7 mouse cellular contexts compared by ENCODE assay signal in the genomic region with DNA sequence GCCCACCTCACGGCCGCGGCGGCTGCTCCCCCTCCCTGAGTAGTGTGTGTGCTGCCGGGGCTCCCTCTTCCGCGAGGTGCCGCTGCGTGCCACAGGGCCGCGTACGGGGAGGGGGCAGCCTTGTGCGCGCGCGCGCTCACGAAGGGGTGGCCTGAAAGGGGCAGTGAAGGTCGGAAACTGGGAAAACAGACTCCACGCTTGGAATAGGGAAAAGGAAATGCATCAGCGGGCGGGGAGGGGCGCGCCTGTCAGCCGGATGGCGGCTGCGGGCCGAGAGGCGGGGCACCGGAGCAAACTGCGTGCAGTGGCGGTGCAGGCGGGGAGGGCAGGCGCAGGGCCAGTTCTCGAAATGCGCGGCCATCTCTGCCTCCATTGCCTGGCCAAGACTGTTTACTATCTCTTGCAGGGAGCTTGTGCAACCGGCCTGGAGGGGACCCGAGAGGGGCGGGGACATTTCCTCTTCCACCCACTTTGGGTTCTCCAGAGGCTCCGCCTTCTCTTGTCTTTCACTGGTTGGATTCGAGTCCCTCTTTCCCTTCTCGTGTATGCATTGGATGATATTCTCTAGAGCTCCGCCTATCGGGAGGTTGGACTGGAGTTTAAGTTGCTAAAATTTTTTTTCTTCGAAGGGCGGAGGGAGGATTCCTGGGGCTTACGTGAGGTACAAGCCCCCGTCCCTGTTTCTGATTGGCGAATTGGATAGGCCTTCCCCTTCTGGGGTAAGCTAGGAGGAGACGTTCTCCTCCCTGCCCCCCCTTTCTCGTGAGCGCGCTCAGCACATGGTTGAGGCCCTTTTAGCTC. TPM values are rescaled to one million over a fixed set of nuclear protein-coding genes. Genes with fewer than 3 reads are reported as not detected.
DNase-seq lines count a peak whose midpoint lies in the region; ATAC-seq lines count a peak whose summit lies in the region.

No protein-coding gene starts in this region.

- no peaks in the 10 kb centered on the region for H3K27me3 ChIP-seq in embryonic facial prominence, embryonic 11.5 days (ENCODE audit: control insufficient read depth, insufficient read depth, low read length)
- H3K27me3 ChIP-seq in limb, embryonic 10.5 days (ENCODE audit: low read depth, poor library complexity, severe bottlenecking) = no peaks in the 10 kb centered on the region
- no peaks in the 10 kb centered on the region for H3K27me3 ChIP-seq in midbrain, embryonic 13.5 days

- peak; percentile 98 for DNase-seq in adrenal gland, postnatal 14 days
- peak; percentile 100 for DNase-seq in embryonic facial prominence, embryonic 11.5 days (ENCODE audit: low spot score)
- DNase-seq in kidney, adult 11 months = peak; percentile 99
- DNase-seq in limb, embryonic 10.5 days (ENCODE audit: low spot score) = peak; percentile 93
- peak; percentile 90 for DNase-seq in spleen, adult 12 weeks (ENCODE audit: low spot score)

- peak overlapping the region; percentile 77 for H3K9ac ChIP-seq in embryonic facial prominence, embryonic 11.5 days (replicated peaks; ENCODE audit: low read length)
- peak overlapping the region; percentile 76 for H3K9ac ChIP-seq in midbrain, embryonic 13.5 days (replicated peaks)

- H3K36me3 ChIP-seq in embryonic facial prominence, embryonic 11.5 days (replicated peaks; ENCODE audit: control insufficient read depth, insufficient read depth, low read depth, low read length) = no peaks in the 10 kb centered on the region
- 0 out of 2 replicates have a peak, but pooled peaks cover under 1% of the 10 kb centered on the region for H3K36me3 ChIP-seq in limb, embryonic 10.5 days
- no peaks in the 10 kb centered on the region for H3K36me3 ChIP-seq in midbrain, embryonic 13.5 days

- H3K4me3 ChIP-seq in embryonic facial prominence, embryonic 11.5 days (ENCODE audit: low read depth, low read length) = peak overlapping the region; percentile 77
- peak overlapping the region; percentile 94 for H3K4me3 ChIP-seq in limb, embryonic 10.5 days
- peak overlapping the region; percentile 94 for H3K4me3 ChIP-seq in midbrain, embryonic 13.5 days (replicated peaks)

- H3K9me3 ChIP-seq in embryonic facial prominence, embryonic 11.5 days (replicated peaks; ENCODE audit: control insufficient read depth, low read length) = no peaks in the 10 kb centered on the region
- no peaks in the 10 kb centered on the region for H3K9me3 ChIP-seq in limb, embryonic 10.5 days (replicated peaks)
- no peaks in the 10 kb centered on the region for H3K9me3 ChIP-seq in midbrain, embryonic 13.5 days

- WGBS in embryonic facial prominence, embryonic 11.5 days = under 1% methylated on average over 52 of the region's 54 CpGs
- WGBS in limb, embryonic 10.5 days = under 1% methylated on average over 54 of the region's 54 CpGs
- WGBS in midbrain, embryonic 13.5 days = under 1% methylated on average over 54 of the region's 54 CpGs

- H3K27ac ChIP-seq in embryonic facial prominence, embryonic 11.5 days (replicated peaks; ENCODE audit: low read depth, low read length) = peak overlapping the region; percentile 96
- H3K27ac ChIP-seq in limb, embryonic 10.5 days = peak overlapping the region; percentile 91
- peak overlapping the region; percentile 97 for H3K27ac ChIP-seq in midbrain, embryonic 13.5 days

- H3K4me2 ChIP-seq in embryonic facial prominence, embryonic 11.5 days (ENCODE audit: low read depth, low read length) = peak overlapping the region; percentile 81
- peak overlapping the region; percentile 78 for H3K4me2 ChIP-seq in midbrain, embryonic 13.5 days (replicated peaks)

- no peaks in the 10 kb centered on the region for H3K4me1 ChIP-seq in embryonic facial prominence, embryonic 11.5 days (ENCODE audit: control insufficient read depth, insufficient read depth, low read length)
- peaks cover 34% of the 10 kb centered on the region for H3K4me1 ChIP-seq in limb, embryonic 10.5 days
- H3K4me1 ChIP-seq in midbrain, embryonic 13.5 days (replicated peaks) = peaks cover 39% of the 10 kb centered on the region

- peak; percentile 74 for ATAC-seq in embryonic facial prominence, embryonic 11.5 days (replicated peaks; ENCODE audit: insufficient number of reproducible peaks, low FRiP score, low TSS enrichment, low read depth)
- peak; percentile 36 for ATAC-seq in granulocyte monocyte progenitor cell, adult 5-6 weeks (replicated peaks; ENCODE audit: poor library complexity, severe bottlenecking)
- ATAC-seq in midbrain, embryonic 13.5 days = peak; percentile 71

RNA-seq across cellular contexts. Expression of a gene that starts 1.3 kb away (rescaled TPM):
- total RNA-seq in adrenal gland, postnatal 14 days (2021) = 50.6 and 55.0 TPM in 2 replicates
- 58.3 and 59.3 TPM in 2 replicates for polyA plus RNA-seq in embryonic facial prominence, embryonic 11.5 days (2014; fragmentation: Nextera tagmentation; extraction: Ambion mirVana)
- total RNA-seq in granulocyte monocyte progenitor cell, adult 5-6 weeks (2014; fragmentation: Nextera tagmentation) = 57.1 and 77.6 TPM in 2 replicates
- total RNA-seq in granulocyte monocyte progenitor cell, adult 5-6 weeks (2017) = 94.9 and 150 TPM in 2 replicates
- 60.5 and 62.5 TPM in 2 replicates for polyA plus RNA-seq in limb, embryonic 10.5 days (2016; fragmentation: Nextera tagmentation; extraction: Ambion mirVana)
- polyA plus RNA-seq in midbrain, embryonic 13.5 days (2015; fragmentation: Nextera tagmentation; extraction: Ambion mirVana) = 29.6 and 33.2 TPM in 2 replicates

RNA-seq across cellular contexts. Expression of a gene that starts 57.3 kb away (rescaled TPM):
- 97.2 and 118 TPM in 2 replicates for total RNA-seq in adrenal gland, postnatal 14 days (2021)
- 14.4 and 15.4 TPM in 2 replicates for polyA plus RNA-seq in embryonic facial prominence, embryonic 11.5 days (2014; fragmentation: Nextera tagmentation; extraction: Ambion mirVana)
- total RNA-seq in granulocyte monocyte progenitor cell, adult 5-6 weeks (2014; fragmentation: Nextera tagmentation) = 74.7 and 103 TPM in 2 replicates
- total RNA-seq in granulocyte monocyte progenitor cell, adult 5-6 weeks (2017) = 43.3 and 63.9 TPM in 2 replicates
- polyA plus RNA-seq in limb, embryonic 10.5 days (2016; fragmentation: Nextera tagmentation; extraction: Ambion mirVana) = 62.2 and 72.1 TPM in 2 replicates
- 69.3 and 70.0 TPM in 2 replicates for polyA plus RNA-seq in midbrain, embryonic 13.5 days (2015; fragmentation: Nextera tagmentation; extraction: Ambion mirVana)

Comparison
In these comparisons a context has a peak if more than half of its experiments do, and no peak if none do; other contexts are left out.
1. Peak in every context shown above with its lines: DNase-seq, ATAC-seq, H3K4me3 ChIP-seq and H3K27ac ChIP-seq.